Mouse (Mus musculus) retina, adult 2 months (tissue): ENCODE results near the gene Foxo6.

Source experiments
- DNase-seq: peaks from one replicate; pipeline ENCODE4 v3.0.0-alpha.2; 2012; ENCODE audit warnings: low read depth, low spot score

Foxo6 gene

GRCm38 (mm10) chr4:120247412-120247811, 39.7 kb downstream of the Foxo6 start:
- no peak for DNase-seq

GRCm38 (mm10) chr4:120246086-120246485, 41.1 kb downstream of the Foxo6 start:
- DNase-seq = no peak

GRCm38 (mm10) chr4:120242783-120243262, 44.3 kb downstream of the Foxo6 start:
- DNase-seq = no peak

GRCm38 (mm10) chr4:120241106-120241505, 46.0 kb downstream of the Foxo6 start:
- DNase-seq = no peak

GRCm38 (mm10) chr4:120239419-120239818, 47.7 kb downstream of the Foxo6 start:
- DNase-seq = no peak

GRCm38 (mm10) chr4:120233243-120233642, 53.9 kb downstream of the Foxo6 start:
- no peak for DNase-seq

- DNase-seq = no peak
Measured at GRCm38 (mm10) chr4:120232541-120232940, 54.6 kb downstream of the Foxo6 start.

- DNase-seq = no peak
Measured at GRCm38 (mm10) chr4:120231982-120232381, 55.2 kb downstream of the Foxo6 start.

GRCm38 (mm10) chr4:120230256-120230649, 56.9 kb downstream of the Foxo6 start:
- DNase-seq = no peak

- DNase-seq = no peak
Measured at GRCm38 (mm10) chr4:120229505-120230255, 57.5 kb downstream of the Foxo6 start.

- DNase-seq = no peak
Measured at GRCm38 (mm10) chr4:120228613-120229012, 58.5 kb downstream of the Foxo6 start.

GRCm38 (mm10) chr4:120227224-120227623, 59.9 kb downstream of the Foxo6 start:
- no peak for DNase-seq

GRCm38 (mm10) chr4:120226682-120227081, 60.5 kb downstream of the Foxo6 start:
- no peak for DNase-seq

GRCm38 (mm10) chr4:120225135-120225780, 61.9 kb downstream of the Foxo6 start:
- DNase-seq = no peak

GRCm38 (mm10) chr4:120223805-120224204, 63.3 kb downstream of the Foxo6 start:
- no peak for DNase-seq

- no peak for DNase-seq
Measured at GRCm38 (mm10) chr4:120223108-120223745, 63.9 kb downstream of the Foxo6 start.

GRCm38 (mm10) chr4:120221708-120222107, 65.4 kb downstream of the Foxo6 start:
- no peak for DNase-seq

- no peak for DNase-seq
Measured at GRCm38 (mm10) chr4:120218878-120219277, 68.3 kb downstream of the Foxo6 start.
